Mouse (Mus musculus) inflammation-experienced regulatory T-cells, adult 6 months (primary cell): ENCODE results near the gene Rxfp4. TPM values are rescaled to one million over a fixed set of nuclear protein-coding genes. Genes with fewer than 3 reads are reported as not detected.
"Not testable (repeated sequence)": the region's sequence is repeated elsewhere in the genome, so short reads cannot be mapped to it uniquely, and the experiment has no call there.

ENCODE experiments used
- ATAC-seq: one replicate; pipeline ENCODE4 v1.8.0; 2017
- polyA plus RNA-seq, 3 experiments: library from polyadenylated mRNA; unstranded; fragments of 100-300 nt; shearing (Covaris generic); gene quantifications; one replicate each; pipeline ENCODE4 v1.2.1; 2017

The Rxfp4 gene
- polyA plus RNA-seq, 3 experiments from 2014 or later = not detected

GRCm38 (mm10) chr3:88607758-88608138, 45.2 kb downstream of the Rxfp4 start:
- ATAC-seq = peak; percentile 8

- ATAC-seq = peak; percentile 94
These were observed 45.7 kb downstream of the Rxfp4 start for GRCm38 (mm10) chr3:88607065-88607757.

- not testable (repeated sequence) for ATAC-seq
These were observed 47.3 kb downstream of the Rxfp4 start, which contains the start of gene Arhgef2 for GRCm38 (mm10) chr3:88605666-88606065. Arhgef2 (plus strand) TSS chr3:88605966.

- no peak for ATAC-seq
These were observed 48.1 kb downstream of the Rxfp4 start for GRCm38 (mm10) chr3:88604863-88605262.

- peak; percentile 58 for ATAC-seq
These were observed 49.2 kb downstream of the Rxfp4 start for GRCm38 (mm10) chr3:88603714-88604161.

GRCm38 (mm10) chr3:88602466-88602865, 50.5 kb downstream of the Rxfp4 start:
- ATAC-seq = no peak

Other genes starting within 250 kb of the Rxfp4 start
- gene Pmf1, start 242.8 kb downstream of the Rxfp4 start, polyA plus RNA-seq = 100 to 1,000 TPM in 1 of 3 experiments, 10 to 100 TPM in 2; 46.3 to 105 (median 50.5) TPM
- 10 to 100 TPM; 11.2 to 14.6 (median 14.4) TPM for gene Slc25a44, start 228.0 kb downstream of the Rxfp4 start, polyA plus RNA-seq
- gene Sema4a, start 192.0 kb downstream of the Rxfp4 start, polyA plus RNA-seq = 10 to 100 TPM; 24.5 to 49.0 (median 28.3) TPM
- 1 to 10 TPM; 2.6 to 8.0 (median 4.0) TPM for gene Lmna, start 143.2 kb downstream of the Rxfp4 start, polyA plus RNA-seq
- gene Mex3a, start 120.7 kb downstream of the Rxfp4 start, polyA plus RNA-seq = under 1 TPM; 0.17 to 0.20 (median 0.18) TPM
- gene Rab25, start 104.8 kb downstream of the Rxfp4 start, polyA plus RNA-seq = not detected
- 100 to 1,000 TPM; 149 to 189 (median 187) TPM for gene Lamtor2, start 100.1 kb downstream of the Rxfp4 start, polyA plus RNA-seq
- 10 to 100 TPM in 2 of 3 experiments, 1 to 10 TPM in 1; 9.8 to 15.5 (median 12.1) TPM for gene Ubqln4, start 99.4 kb downstream of the Rxfp4 start, polyA plus RNA-seq
- gene Ssr2, start 77.3 kb downstream of the Rxfp4 start, polyA plus RNA-seq = 100 to 1,000 TPM; 131 to 197 (median 161) TPM
- gene Arhgef2, start 47.2 kb downstream of the Rxfp4 start, polyA plus RNA-seq = 10 to 100 TPM; 37.5 to 56.4 (median 46.5) TPM
- 10 to 100 TPM; 36.1 to 57.0 (median 47.9) TPM for gene Khdc4, start 32.7 kb upstream of the Rxfp4 start, polyA plus RNA-seq
- gene Rit1, start 63.7 kb upstream of the Rxfp4 start, polyA plus RNA-seq = 10 to 100 TPM; 34.1 to 55.2 (median 40.3) TPM
- gene Syt11, start 122.0 kb upstream of the Rxfp4 start, polyA plus RNA-seq = 100 to 1,000 TPM; 105 to 132 (median 111) TPM
- gene Gon4l, start 182.1 kb upstream of the Rxfp4 start, polyA plus RNA-seq = 10 to 100 TPM; 13.5 to 17.9 (median 15.0) TPM